Mouse (Mus musculus) testis, adult 2 months (tissue): ENCODE results near the gene C3ar1.

Experiments
- CTCF ChIP-seq: fragments of 200-500 bp; IDR thresholded peaks from 2 replicates; pipeline ENCODE4 v1.5.1; 2012; ENCODE audit warnings: low read depth, mild to moderate bottlenecking, inconsistent platforms, low read length, moderate library complexity; ENCODE audit not compliant: control insufficient read depth, insufficient read depth, insufficient replicate concordance
- POLR2A ChIP-seq: fragments of 200-500 bp; IDR thresholded peaks from 2 replicates; pipeline ENCODE4 v1.6.1; 2012; ENCODE audit warnings: low read depth, mild to moderate bottlenecking, inconsistent platforms, low read length, moderate library complexity; ENCODE audit not compliant: control insufficient read depth

DNA sequence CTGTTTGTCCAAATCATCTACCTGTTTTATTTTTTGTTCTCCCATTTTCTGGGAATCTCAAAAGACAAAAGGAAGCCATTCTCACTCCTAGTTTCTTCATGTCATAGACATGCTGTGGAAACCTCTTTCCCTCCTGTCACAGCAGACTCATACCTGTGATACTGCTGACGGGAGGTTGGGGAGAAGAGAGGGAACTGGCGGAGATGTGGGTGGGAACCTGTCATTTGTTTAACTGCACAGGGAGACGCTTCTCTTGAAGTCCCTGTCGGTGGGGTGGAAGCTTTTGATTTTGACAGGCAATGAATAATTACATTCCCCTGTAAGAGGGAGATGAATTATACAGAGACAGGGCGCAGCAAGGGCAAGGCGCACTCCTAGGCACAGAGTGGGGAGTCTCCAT lies 12.2 kb downstream of the C3ar1 start:
- TF ChIP-seq POLR2A (no peak), CTCF (no peak)
